Mouse (Mus musculus) fat pad, adult 2 months (tissue): ENCODE measurements at regions not wholly inside any gene's neighbourhood (a gene's known extent, or its start where the extent isn't known, plus 50 kb on each side); places are given as distances from the start of the nearest gene placed in this dataset.
A peak's percentile ranks its signal among the peaks of the same experiment; 100 is the strongest.
"Not testable (repeated sequence)": the region's sequence is repeated elsewhere in the genome, so short reads cannot be mapped to it uniquely, and the experiment has no call there.

Experiments
- DNase-seq: peaks from one replicate; pipeline ENCODE4 v3.0.0-alpha.2; 2011; ENCODE audit warnings: low read depth, low spot score; ENCODE audit errors: extremely low read depth

- no peak for DNase-seq
Observed at GRCm38 (mm10) chr8:5523281-5523680, 418.1 kb upstream of the Slc10a2 start.

DNA sequence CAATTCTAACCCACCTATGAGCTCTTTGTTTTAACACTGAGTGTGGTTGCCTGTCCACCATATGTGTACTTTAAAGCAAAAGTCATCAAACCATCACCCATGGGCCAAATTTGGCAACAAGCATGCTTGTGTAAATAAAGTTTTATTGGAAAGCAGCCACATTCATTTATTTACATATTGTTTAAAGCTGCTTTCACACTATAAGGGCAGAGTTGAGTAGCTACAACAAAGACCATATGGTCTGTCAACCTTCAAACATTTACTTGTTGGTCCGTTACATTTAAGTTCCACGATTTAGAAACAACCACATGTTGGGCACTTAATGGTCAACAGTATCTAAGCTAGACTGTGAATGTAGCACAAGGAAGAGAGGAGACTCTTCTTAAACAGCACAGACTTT, 390.7 kb upstream of the Slc10a2 start:
- no peak for DNase-seq

DNA sequence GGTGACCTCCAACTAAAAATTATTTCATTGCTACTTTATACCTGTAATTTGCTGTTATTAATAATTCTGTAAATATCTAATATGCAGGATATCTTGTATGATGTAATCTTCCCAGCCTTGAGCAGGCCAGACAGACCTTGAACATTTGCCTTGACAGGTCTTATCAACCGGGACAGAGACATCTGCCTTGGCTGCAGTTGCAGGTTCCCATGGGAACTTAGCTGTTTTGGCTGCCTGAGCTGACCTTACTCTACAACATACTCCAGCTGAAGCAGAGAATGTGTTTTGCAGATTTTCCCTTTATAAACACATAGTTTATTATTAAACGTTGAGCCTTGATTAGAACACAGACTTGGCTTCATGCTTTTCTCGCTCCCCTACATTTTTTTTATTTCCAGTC, 385.3 kb upstream of the Slc10a2 start:
- no peak for DNase-seq

DNA sequence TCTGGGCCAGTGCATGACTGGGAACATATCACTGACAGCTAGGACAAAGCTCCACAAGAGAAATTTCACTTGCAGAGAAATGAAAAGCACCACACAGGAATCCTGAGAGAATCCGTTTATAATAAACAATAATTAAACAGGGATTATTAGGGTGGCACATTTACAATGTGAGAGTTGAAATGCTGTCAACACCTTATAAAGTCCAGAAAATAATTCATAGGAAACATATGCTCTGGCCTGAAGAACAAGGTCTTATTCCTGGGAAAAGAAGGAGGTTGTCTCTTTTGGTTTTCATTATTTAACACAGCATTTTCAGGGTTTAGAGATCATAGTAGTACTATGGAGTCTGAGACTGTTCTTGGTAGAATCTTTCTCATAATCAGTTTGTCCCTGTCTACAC, 377.8 kb upstream of the Slc10a2 start:
- no peak for DNase-seq

DNA sequence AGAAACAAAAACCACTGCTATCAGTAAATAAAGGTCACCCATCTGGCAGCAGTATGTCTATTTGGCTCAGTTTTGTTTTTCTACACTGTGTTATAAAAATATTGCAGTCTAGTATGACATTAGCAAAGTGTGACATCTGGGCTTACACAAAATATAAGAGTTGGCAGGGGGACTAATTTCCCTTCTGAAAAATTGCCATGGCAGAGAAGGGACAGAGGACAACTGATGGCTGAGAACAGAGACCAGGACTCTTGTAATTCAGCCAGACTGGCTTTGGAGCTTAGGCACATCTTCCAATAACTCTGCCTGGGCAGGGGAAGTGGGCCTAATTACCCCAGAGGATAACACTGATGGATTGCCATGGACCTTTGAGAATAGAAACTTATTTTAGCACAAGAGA, 367.8 kb upstream of the Slc10a2 start:
- DNase-seq, result no peak

DNA sequence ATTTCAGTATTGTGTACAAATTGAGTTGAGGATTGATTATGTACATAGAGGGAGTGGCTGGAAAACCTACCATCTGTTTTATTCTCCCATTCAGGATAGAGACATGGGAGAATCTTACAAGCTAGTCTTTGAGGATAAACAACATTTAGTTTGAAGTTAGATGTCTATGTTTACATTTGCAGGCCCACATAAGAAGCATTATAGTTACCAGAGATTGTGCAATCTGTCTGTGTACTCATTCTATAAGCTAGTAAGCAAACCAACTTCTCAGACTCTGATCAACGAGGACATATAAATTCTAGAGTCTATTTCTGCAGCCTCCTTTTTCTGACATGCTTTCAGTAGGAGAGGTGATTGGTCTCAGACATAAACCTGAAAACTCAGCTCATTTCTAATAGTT, 367.4 kb upstream of the Slc10a2 start:
- no peak for DNase-seq

GRCm38 (mm10) chr8:5457619-5458018, 352.5 kb upstream of the Slc10a2 start:
- DNase-seq, result no peak

DNA sequence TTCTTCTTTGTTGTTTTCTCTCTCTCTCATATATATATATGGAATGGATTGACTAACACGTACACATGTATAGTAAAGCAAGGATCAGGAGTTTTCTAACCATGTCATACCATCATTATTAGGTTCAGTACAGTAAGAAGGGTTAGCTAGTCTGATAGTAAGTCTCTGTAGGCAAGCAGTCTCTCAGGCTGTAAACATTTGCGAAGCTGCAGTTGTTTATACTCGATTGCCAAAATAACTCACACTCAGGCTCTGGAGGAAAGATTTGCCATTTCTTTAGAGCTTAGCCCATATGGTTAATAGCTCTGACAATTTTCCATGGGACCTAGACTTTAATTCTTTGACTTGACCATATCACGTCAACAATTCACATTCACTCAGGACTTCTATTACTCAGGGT, 348.3 kb upstream of the Slc10a2 start:
- no peak for DNase-seq

DNA sequence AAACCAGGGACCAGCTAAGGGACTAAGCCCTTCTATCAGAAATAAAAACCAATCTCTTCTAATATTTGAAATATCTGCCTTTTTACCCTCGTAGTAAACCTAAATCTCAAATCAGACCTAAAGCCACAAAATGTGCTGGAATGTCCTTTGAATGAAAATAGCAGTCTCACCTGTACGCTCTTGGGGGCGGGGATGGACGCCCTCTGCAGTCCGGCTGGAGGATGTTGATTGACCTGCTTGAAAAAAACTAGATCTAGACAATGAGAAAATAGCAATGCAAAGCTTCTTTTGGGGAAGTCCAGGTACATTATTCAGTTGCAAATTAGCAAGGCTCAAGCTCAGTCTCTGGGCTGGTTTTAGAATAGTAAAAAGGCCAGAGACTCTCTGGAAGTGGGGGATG, 337.1 kb upstream of the Slc10a2 start:
- not testable (repeated sequence) for DNase-seq

DNA sequence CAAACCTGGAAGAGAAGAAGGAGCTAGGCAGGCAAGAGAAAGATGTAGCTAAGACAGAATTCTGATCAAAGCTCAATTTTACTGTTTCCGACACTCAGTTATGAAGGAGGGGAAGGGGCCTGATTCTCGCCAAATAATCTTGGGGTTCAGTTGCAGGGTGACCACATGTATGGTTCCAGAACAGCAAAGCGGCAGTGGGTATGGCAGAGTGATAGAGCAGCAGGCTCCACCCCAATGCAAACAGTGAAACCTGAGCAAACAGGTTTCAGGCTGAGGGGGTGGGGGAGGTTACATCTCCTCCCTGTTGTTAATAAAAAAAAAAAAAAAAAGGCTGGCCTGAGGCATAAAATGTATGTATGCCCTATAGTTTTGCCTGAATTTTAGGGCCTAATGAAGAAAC, 335.3 kb upstream of the Slc10a2 start:
- DNase-seq, result not testable (repeated sequence)

GRCm38 (mm10) chr8:5439054-5439453, 333.9 kb upstream of the Slc10a2 start:
- no peak for DNase-seq

- peak; percentile 33 for DNase-seq
Observed at GRCm38 (mm10) chr8:5428303-5428971, 323.3 kb upstream of the Slc10a2 start.

- DNase-seq, result not testable (repeated sequence)
Observed at GRCm38 (mm10) chr8:5416841-5417240, 311.7 kb upstream of the Slc10a2 start.

- DNase-seq, result no peak
Observed at GRCm38 (mm10) chr8:5384851-5385250, 279.7 kb upstream of the Slc10a2 start.

GRCm38 (mm10) chr8:5378001-5378400, 272.9 kb upstream of the Slc10a2 start:
- DNase-seq, result no peak

GRCm38 (mm10) chr8:5339953-5340352, 234.8 kb upstream of the Slc10a2 start:
- DNase-seq, result no peak

- DNase-seq, result no peak
Observed at GRCm38 (mm10) chr8:5314594-5314993, 209.4 kb upstream of the Slc10a2 start.

DNA sequence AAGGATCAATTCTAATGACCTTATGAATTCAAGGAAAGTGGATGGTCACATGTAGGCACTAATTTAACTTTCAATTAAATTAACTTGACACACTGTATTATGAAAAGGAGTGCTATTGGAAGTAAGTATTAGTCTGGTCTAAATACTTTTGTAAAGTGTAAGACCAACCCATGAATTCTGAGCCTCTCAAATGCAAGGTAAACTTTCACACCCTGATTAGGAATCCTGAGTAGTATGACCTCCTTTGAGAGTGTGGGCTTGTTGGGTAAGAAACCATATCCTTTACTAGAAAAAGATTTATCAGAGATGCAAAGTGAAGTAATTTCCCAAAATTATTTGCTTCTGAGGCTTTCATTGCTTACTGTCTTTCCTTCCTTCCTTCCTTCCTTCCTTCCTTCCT, 194.8 kb upstream of the Slc10a2 start:
- DNase-seq, result no peak

- DNase-seq, result no peak
Observed at GRCm38 (mm10) chr8:5297190-5297589, 192.0 kb upstream of the Slc10a2 start.

DNA sequence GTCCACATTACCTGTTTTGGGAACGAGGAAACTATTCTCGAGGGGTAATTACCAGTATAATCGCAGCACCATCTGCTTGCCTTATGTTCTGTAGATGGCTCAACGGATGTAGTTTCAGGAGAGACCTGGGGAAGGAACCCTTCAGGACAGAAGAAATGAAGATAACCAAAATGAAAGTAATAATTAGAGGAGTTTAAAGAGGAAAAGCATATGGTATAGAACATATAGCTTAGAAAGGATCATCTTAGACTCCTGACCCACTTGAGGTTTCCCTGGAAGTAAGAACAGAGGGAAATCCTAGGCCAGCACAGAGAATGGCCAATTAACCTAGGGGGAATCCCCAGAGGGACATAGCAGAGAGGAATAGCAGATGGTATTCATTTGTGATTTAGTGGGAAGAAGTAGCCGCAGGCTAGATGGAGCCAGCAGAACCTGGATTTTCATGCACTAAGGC, 180.6 kb upstream of the Slc10a2 start:
- DNase-seq, result no peak

DNA sequence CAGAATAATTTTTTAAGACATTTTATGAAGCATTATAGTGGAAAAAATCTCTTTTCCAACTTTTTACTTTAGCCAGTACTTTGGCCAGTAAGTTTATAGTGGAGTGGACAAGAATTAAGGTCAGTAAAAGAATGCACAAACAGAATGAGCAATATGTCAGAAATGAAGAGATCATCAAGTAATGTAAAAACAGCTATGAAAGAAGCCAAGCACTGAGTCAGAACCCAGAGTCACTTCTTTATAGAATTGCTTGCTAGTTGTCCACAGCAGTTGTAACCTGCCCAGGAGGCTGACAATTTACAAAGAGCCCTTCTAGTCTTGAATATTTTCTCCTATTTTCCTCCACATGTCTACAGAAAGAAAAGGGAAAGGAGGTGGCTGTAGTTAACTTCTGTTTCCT, 178.6 kb upstream of the Slc10a2 start:
- DNase-seq, result no peak

- no peak for DNase-seq
Observed at GRCm38 (mm10) chr8:5262316-5262715, 157.2 kb upstream of the Slc10a2 start.

- not testable (repeated sequence) for DNase-seq
Observed at GRCm38 (mm10) chr8:5241871-5242270, 136.7 kb upstream of the Slc10a2 start.
